Mouse (Mus musculus): ENCODE measurements around the gene Med9.

Med9 gene

GRCm38 (mm10) chr11:60001231-60001980, 53.4 kb downstream of the Med9 start:
- no peak for DNase-seq (ENCODE audit: low spot score)

GRCm38 (mm10) chr11:60003811-60004210, 55.8 kb downstream of the Med9 start:
- DNase-seq (ENCODE audit: low spot score), result no peak

GRCm38 (mm10) chr11:60004716-60005115, 56.7 kb downstream of the Med9 start:
- DNase-seq (ENCODE audit: low spot score), result no peak

GRCm38 (mm10) chr11:60005866-60006265, 57.9 kb downstream of the Med9 start:
- DNase-seq (ENCODE audit: low spot score), result no peak

- DNase-seq (ENCODE audit: low spot score), result no peak
These were observed 61.4 kb downstream of the Med9 start for GRCm38 (mm10) chr11:60009451-60009850.

- no peak for DNase-seq (ENCODE audit: low spot score)
These were observed 63.5 kb downstream of the Med9 start for GRCm38 (mm10) chr11:60011516-60011915.
